Mouse (Mus musculus): Measurements from ENCODE around the gene Kmt2a. TPM values are rescaled to one million over a fixed set of nuclear protein-coding genes. Genes with fewer than 3 reads are reported as not detected.

Gene Kmt2a
- total and polyA plus RNA-seq, 3 experiments = 6.3 to 143 (median 10.0) TPM

DNA sequence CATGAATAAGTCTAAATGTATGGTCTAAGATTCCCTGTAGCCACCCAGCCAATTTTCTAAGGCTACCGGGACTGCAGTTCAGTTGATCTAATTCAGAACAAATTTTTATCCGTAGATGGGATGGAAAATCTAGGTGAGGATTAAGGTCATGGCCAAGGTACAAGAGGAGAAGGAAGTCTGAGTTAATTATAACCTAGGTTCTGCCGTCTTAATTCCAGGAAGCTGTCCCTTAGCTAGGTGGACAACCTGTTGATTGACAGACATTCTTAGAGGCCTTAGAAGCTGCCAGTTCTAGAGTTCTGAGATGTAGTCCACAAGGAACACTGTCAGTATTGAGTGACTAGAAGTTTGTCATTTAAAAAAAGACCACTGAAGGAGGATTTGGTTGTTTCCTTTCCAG lies 18.6 kb upstream of the Kmt2a start:
- no peaks in the 10 kb centered on the region for H3K9me3 ChIP-seq (replicated peaks)
- peaks cover 22% of the 10 kb centered on the region; the same call in 1 of the 2 replicates for H3K27me3 ChIP-seq (ENCODE audit: insufficient read depth, low read length)
- no peak for ATAC-seq (ENCODE audit: extremely low read depth, insufficient number of reproducible peaks, low FRiP score, poor library complexity, severe bottlenecking)
- H3K36me3 ChIP-seq (replicated peaks) = no peaks in the 10 kb centered on the region
- DNase-seq (ENCODE audit: low spot score) = no peak
- TF ChIP-seq GATA1 (IDR thresholded peaks at IDR 0.05; ENCODE audit: borderline replicate concordance, low read length) (no peak), CTCF (IDR thresholded peaks at IDR 0.05; ENCODE audit: low read depth, low read length) (no peak), GATA2 (IDR thresholded peaks at IDR 0.05; ENCODE audit: borderline replicate concordance, low read depth, low read length) (no peak), TAL1 (conservative IDR thresholded peaks at IDR 0.05; ENCODE audit: low read depth, low read length) (no peak), POLR2AphosphoS5 (IDR thresholded peaks at IDR 0.05; ENCODE audit: insufficient replicate concordance, low read depth, low read length) (no peak)
- H3K4me1 ChIP-seq (ENCODE audit: insufficient read depth, low read depth, low read length) = peaks cover 4% of the 10 kb centered on the region; the same call in 1 of the 2 replicates
- no peak overlapping the region for H3K4me3 ChIP-seq (ENCODE audit: low read depth, low read length)

DNA sequence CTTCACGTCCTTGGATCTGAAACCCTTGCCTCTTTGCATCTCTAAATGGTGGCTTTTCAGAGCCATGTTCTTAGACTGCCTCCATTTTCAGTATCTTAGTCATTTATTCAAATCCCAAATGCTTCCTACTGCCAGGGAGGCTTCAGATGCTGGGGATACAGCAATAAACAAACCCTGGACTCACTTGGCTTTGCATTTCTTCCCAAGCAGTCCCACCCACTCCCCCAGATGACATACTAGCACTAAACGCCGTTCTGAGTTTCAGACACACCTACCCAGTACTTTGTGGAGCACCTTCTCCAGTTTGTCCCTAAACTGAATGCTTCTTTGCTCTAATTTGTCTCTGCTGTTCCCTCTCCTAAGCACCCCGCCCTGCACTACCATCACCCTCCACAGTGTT lies 15.9 kb upstream of the Kmt2a start:
- ATAC-seq (ENCODE audit: extremely low read depth, insufficient number of reproducible peaks, low FRiP score, poor library complexity, severe bottlenecking) (no peak), DNase-seq (ENCODE audit: low spot score) (no peak)
- TF ChIP-seq TAL1 (conservative IDR thresholded peaks at IDR 0.05; ENCODE audit: low read depth, low read length) = no peak
- TF ChIP-seq POLR2AphosphoS5 (IDR thresholded peaks at IDR 0.05; ENCODE audit: insufficient replicate concordance, low read depth, low read length) = no peak
- TF ChIP-seq CTCF (IDR thresholded peaks at IDR 0.05; ENCODE audit: low read depth, low read length) = no peak
- TF ChIP-seq GATA1 (IDR thresholded peaks at IDR 0.05; ENCODE audit: borderline replicate concordance, low read length) = no peak
- no peak for TF ChIP-seq GATA2 (IDR thresholded peaks at IDR 0.05; ENCODE audit: borderline replicate concordance, low read depth, low read length)
- Histone ChIP-seq H3K27me3 (ENCODE audit: insufficient read depth, low read length) (peaks cover 32% of the 10 kb centered on the region), H3K9me3 (replicated peaks) (no peaks in the 10 kb centered on the region), H3K36me3 (replicated peaks) (no peaks in the 10 kb centered on the region), H3K4me1 (ENCODE audit: insufficient read depth, low read depth, low read length) (peaks cover 8% of the 10 kb centered on the region; the same call in 1 of the 2 replicates), H3K4me3 (ENCODE audit: low read depth, low read length) (no peak overlapping the region)

DNA sequence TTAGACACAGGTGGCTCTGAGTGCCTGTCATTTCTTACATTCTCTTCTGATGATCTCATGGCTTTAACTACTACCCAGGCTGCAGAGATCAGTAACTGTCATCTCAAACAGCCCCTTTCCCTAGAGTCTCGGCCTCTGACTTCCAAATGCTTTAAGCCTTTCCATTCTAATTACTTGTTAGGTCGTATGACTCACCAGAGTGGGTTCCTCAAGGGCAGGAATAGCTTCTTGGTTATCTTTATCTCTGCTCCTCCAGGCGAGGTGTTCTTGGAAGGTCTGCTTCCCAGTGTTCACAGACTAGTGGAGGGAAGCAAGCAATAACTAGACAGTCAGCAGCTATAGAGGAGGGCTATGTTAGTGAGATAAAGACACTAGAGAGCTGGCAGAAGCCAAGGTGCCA lies 11.6 kb upstream of the Kmt2a start:
- Histone ChIP-seq H3K4me3 (ENCODE audit: low read depth, low read length) (no peak overlapping the region), H3K36me3 (replicated peaks) (no peaks in the 10 kb centered on the region), H3K4me1 (ENCODE audit: insufficient read depth, low read depth, low read length) (peaks cover 16% of the 10 kb centered on the region), H3K27me3 (ENCODE audit: insufficient read depth, low read length) (peaks cover 57% of the 10 kb centered on the region), H3K9me3 (replicated peaks) (no peaks in the 10 kb centered on the region)
- no peak for DNase-seq (ENCODE audit: low spot score)
- TF ChIP-seq GATA1 (IDR thresholded peaks at IDR 0.05; ENCODE audit: borderline replicate concordance, low read length) (no peak), POLR2AphosphoS5 (IDR thresholded peaks at IDR 0.05; ENCODE audit: insufficient replicate concordance, low read depth, low read length) (no peak), TAL1 (conservative IDR thresholded peaks at IDR 0.05; ENCODE audit: low read depth, low read length) (no peak), CTCF (IDR thresholded peaks at IDR 0.05; ENCODE audit: low read depth, low read length) (no peak), GATA2 (IDR thresholded peaks at IDR 0.05; ENCODE audit: borderline replicate concordance, low read depth, low read length) (no peak)
- ATAC-seq (ENCODE audit: extremely low read depth, insufficient number of reproducible peaks, low FRiP score, poor library complexity, severe bottlenecking) = no peak

DNA sequence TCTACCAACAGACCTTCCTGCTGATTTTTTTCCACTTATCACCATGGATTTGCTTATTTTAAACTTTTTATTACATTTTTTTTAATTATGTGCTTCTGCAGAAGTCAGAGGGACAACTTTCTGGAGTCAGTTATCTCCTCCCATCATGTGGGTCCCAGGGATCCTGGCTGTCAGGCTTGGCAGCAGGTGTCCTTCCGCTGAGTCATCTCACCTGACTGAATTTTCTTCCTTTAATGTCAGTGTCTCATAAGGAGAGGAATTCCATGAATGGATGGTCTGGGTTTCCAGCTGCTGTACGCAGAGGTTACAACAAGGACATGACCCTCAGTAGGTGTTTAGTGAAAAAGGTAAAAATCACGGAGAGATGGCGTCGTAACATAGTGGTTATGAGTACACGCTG lies 10.1 kb upstream of the Kmt2a start:
- no peak for TF ChIP-seq TAL1 (conservative IDR thresholded peaks at IDR 0.05; ENCODE audit: low read depth, low read length)
- no peak for TF ChIP-seq GATA1 (IDR thresholded peaks at IDR 0.05; ENCODE audit: borderline replicate concordance, low read length)
- no peak for TF ChIP-seq POLR2AphosphoS5 (IDR thresholded peaks at IDR 0.05; ENCODE audit: insufficient replicate concordance, low read depth, low read length)
- no peak for TF ChIP-seq CTCF (IDR thresholded peaks at IDR 0.05; ENCODE audit: low read depth, low read length)
- TF ChIP-seq GATA2 (IDR thresholded peaks at IDR 0.05; ENCODE audit: borderline replicate concordance, low read depth, low read length) = no peak
- peaks cover 53% of the 10 kb centered on the region for H3K27me3 ChIP-seq (ENCODE audit: insufficient read depth, low read length)
- H3K36me3 ChIP-seq (replicated peaks) = no peaks in the 10 kb centered on the region
- ATAC-seq (ENCODE audit: extremely low read depth, insufficient number of reproducible peaks, low FRiP score, poor library complexity, severe bottlenecking) = no peak
- no peaks in the 10 kb centered on the region for H3K9me3 ChIP-seq (replicated peaks)
- H3K4me1 ChIP-seq (ENCODE audit: insufficient read depth, low read depth, low read length) = peaks cover 16% of the 10 kb centered on the region
- no peak overlapping the region for H3K4me3 ChIP-seq (ENCODE audit: low read depth, low read length)
- DNase-seq (ENCODE audit: low spot score) = no peak

DNA sequence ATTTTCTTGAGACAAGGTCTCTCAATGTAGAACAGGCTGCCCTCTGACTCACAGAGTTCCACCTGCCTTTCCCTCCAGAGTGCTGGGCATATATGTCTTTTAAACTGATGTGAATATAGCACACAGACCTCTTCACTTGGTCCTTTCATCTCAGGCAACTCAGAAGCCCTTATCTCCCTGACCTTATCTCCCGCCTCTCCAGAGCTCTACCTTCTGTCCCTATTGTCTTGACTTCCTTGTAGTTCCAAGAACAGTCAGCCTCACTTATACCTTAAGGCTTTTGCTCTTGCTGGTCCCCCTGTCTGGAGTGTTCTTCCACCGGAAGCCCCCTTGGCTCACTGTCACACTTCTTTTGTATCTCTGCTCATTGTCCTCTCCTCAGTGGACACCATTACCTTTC lies 9.0 kb upstream of the Kmt2a start:
- H3K4me1 ChIP-seq (ENCODE audit: insufficient read depth, low read depth, low read length) = peaks cover 15% of the 10 kb centered on the region
- no peak for TF ChIP-seq GATA2 (IDR thresholded peaks at IDR 0.05; ENCODE audit: borderline replicate concordance, low read depth, low read length)
- no peak for TF ChIP-seq GATA1 (IDR thresholded peaks at IDR 0.05; ENCODE audit: borderline replicate concordance, low read length)
- TF ChIP-seq TAL1 (conservative IDR thresholded peaks at IDR 0.05; ENCODE audit: low read depth, low read length) = no peak
- no peak for TF ChIP-seq POLR2AphosphoS5 (IDR thresholded peaks at IDR 0.05; ENCODE audit: insufficient replicate concordance, low read depth, low read length)
- TF ChIP-seq CTCF (IDR thresholded peaks at IDR 0.05; ENCODE audit: low read depth, low read length) = no peak

DNA sequence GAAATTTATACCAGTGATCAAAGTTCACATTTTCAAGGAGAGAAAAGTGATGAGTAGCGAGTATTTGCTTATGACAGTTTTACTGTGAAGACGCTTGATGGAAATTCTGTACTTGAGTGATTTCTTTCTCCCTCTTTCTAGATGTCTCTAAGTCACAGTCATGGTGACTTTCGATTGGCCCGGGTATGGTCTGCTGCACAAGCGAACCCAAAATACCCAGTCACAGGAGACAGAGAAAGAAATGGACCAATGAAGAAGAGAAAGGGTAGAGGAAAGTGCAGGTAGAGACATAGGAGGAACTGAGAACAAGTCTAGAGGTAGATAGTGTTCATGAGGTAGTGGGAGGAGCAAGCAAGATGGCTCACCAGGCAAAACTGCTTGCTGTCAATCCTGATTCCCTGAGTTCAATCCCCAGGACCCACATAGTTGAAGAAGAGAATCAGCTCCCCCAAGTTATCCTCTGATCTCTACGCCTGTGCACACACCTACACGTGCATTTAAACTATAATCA lies 7.1 kb upstream of the Kmt2a start:
- Histone ChIP-seq H3K36me3 (replicated peaks) (no peaks in the 10 kb centered on the region), H3K4me3 (ENCODE audit: low read depth, low read length) (no peak overlapping the region), H3K4me1 (ENCODE audit: insufficient read depth, low read depth, low read length) (peaks cover 15% of the 10 kb centered on the region), H3K9me3 (replicated peaks) (no peaks in the 10 kb centered on the region), H3K27me3 (ENCODE audit: insufficient read depth, low read length) (peaks cover 52% of the 10 kb centered on the region)
- TF ChIP-seq POLR2AphosphoS5 (IDR thresholded peaks at IDR 0.05; ENCODE audit: insufficient replicate concordance, low read depth, low read length) (no peak), CTCF (IDR thresholded peaks at IDR 0.05; ENCODE audit: low read depth, low read length) (no peak), GATA1 (IDR thresholded peaks at IDR 0.05; ENCODE audit: borderline replicate concordance, low read length) (no peak), TAL1 (conservative IDR thresholded peaks at IDR 0.05; ENCODE audit: low read depth, low read length) (no peak), GATA2 (IDR thresholded peaks at IDR 0.05; ENCODE audit: borderline replicate concordance, low read depth, low read length) (no peak)
- ATAC-seq (ENCODE audit: extremely low read depth, insufficient number of reproducible peaks, low FRiP score, poor library complexity, severe bottlenecking) (no peak), DNase-seq (ENCODE audit: low spot score) (no peak)

More for the DNA sequence above, 9.0 kb upstream of the Kmt2a start:
- Histone ChIP-seq H3K36me3 (replicated peaks) (no peaks in the 10 kb centered on the region), H3K4me3 (ENCODE audit: low read depth, low read length) (no peak overlapping the region), H3K9me3 (replicated peaks) (no peaks in the 10 kb centered on the region), H3K27me3 (ENCODE audit: insufficient read depth, low read length) (peaks cover 51% of the 10 kb centered on the region)
- ATAC-seq (ENCODE audit: extremely low read depth, insufficient number of reproducible peaks, low FRiP score, poor library complexity, severe bottlenecking) = no peak
- no peak for DNase-seq (ENCODE audit: low spot score)

Data from G1E (cell line).